Mouse (Mus musculus) cerebellum, adult 2 months (tissue): ENCODE measurements around the gene Sh3bp2. TPM values are rescaled to one million over a fixed set of nuclear protein-coding genes. Genes with fewer than 3 reads are reported as not detected.

ENCODE experiments used
- DNase-seq, 2 experiments: peaks; one replicate each; pipeline ENCODE4 v3.0.0; 2021
- H3K27ac ChIP-seq: fragments of 200-500 bp; 2 replicates; pipeline ENCODE4 v1.5.1; 2012; ENCODE audit warnings: low read length, control low read depth, inconsistent platforms; ENCODE audit not compliant: insufficient read depth
- H3K27me3 ChIP-seq: fragments of 200-500 bp; 2 replicates; pipeline ENCODE4 v1.6.1; 2012; ENCODE audit warnings: inconsistent platforms, mild to moderate bottlenecking, low read length, moderate library complexity; ENCODE audit not compliant: control insufficient read depth, insufficient read depth
- H3K4me1 ChIP-seq: fragments of 200-500 bp; 2 replicates; pipeline ENCODE4 v1.6.1; 2011; ENCODE audit warnings: low read length; ENCODE audit not compliant: control insufficient read depth, insufficient read depth
- H3K4me3 ChIP-seq: fragments of 200-500 bp; replicated peaks from 2 replicates; pipeline ENCODE3; 2011; ENCODE audit warnings: mild to moderate bottlenecking, low read depth, low read length, control low read depth; ENCODE audit not compliant: insufficient read depth
- CTCF ChIP-seq: fragments of 200-500 bp; IDR thresholded peaks from 2 replicates; pipeline ENCODE4 v1.5.1; 2011; ENCODE audit warnings: low read depth, mild to moderate bottlenecking, control low read depth, low read length, moderate library complexity, borderline replicate concordance; ENCODE audit not compliant: insufficient read depth
- POLR2A ChIP-seq: fragments of 200-500 bp; IDR thresholded peaks from 2 replicates; pipeline ENCODE4 v1.6.1; 2011; ENCODE audit warnings: low read length, control low read depth, borderline replicate concordance; ENCODE audit not compliant: insufficient read depth
- WGBS: fragments of 180-500 bp; shearing (Covaris S2); methylation state at CpG from one replicate; pipeline ENCODE4 v1.1.7; 2018; 5-methylcytosine and 5-hydroxymethylcytosine counted together
- polyA plus RNA-seq: library from polyadenylated mRNA; depleted of rRNA; stranded (reverse); fragments of >200 nt; gene quantifications from 2 replicates; pipeline ENCODE4 v1.2.3, GENCODE M21; 2012; rRNA removed

Gene Sh3bp2
- 3.2 and 3.6 TPM in 2 replicates for polyA plus RNA-seq

DNA sequence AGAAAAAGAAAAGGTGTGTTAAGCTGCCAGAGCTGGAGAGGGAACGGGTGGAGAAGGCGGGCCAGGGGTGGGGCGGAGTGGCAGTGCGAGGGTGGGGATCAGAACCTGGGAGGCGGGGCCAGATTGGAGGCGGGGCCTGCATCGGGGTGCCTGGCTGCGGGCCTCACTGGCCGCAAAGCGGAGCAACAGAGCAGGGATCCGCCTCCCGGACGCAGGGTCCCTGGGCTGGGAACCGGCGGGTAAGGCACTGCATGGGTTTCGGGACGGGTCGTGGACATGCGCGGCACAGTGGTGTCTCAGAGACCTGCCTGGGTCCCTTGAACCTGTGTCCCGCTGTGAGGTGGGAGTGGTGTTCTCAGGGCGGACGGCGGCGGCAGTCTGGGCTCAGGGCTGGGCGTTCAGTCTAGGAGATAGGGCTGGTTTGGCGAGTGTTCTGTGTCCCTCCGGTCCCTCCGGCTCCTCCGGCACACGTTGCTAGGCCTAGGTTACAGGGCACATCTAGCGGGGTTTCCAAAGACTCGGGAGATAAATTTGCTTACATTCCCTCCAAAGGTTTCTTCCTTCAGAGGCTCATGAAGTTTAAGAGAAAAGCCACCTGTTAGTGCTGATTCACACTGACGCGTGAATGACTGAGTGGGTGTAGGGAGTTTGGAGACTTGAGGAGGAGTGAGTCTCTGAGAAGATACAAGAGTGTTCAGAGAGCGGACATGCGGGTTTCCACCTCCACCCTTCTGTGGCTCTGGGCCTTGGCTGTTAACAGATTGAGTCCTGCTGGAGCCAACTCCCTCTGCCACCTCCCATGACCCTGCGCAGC lies at the start of gene Sh3bp2:
Gene Sh3bp2 (plus strand): TSS at position 176 of the 814 bp plus-strand sequence.
- H3K27ac ChIP-seq, result no peak within 1 kb of the TSS
- peak within 1 kb of the TSS; percentile 60 for H3K4me3 ChIP-seq
- H3K4me1 ChIP-seq, result no peaks in the 10 kb centered on the region
- WGBS, result 4% methylated on average over 38 of the region's 38 CpGs
- peak; percentile 84 to 87 for DNase-seq
- TF ChIP-seq POLR2A, result no peak
- TF ChIP-seq CTCF, result no peak
- no peaks in the 10 kb centered on the region for H3K27me3 ChIP-seq

DNA sequence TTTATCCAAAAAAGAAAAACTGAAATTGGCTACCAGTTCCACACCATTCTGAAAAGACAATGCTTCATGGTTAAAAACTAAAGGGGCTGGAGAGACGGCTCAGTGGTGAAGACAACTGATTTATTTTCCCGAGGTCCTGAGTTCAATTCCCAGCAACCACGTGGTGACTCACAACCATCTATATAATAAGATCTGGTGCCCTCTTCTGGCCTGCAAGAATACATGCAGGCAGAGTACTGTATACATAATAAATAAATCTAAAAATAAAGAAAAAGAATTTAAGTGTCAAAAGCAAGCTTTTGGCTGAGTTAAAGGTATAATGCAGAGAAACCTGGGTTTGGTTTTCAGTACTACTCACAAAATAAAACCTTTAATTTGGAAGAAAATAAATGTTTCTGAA lies 44.7 kb upstream of the Sh3bp2 start:
- Histone ChIP-seq H3K27ac (no peak overlapping the region), H3K4me3 (no peak overlapping the region), H3K4me1 (no peaks in the 10 kb centered on the region), H3K27me3 (no peaks in the 10 kb centered on the region)
- TF ChIP-seq POLR2A (no peak), CTCF (no peak)
- 86% methylated on average over 3 of the region's 3 CpGs for WGBS
- DNase-seq, result no peak

DNA sequence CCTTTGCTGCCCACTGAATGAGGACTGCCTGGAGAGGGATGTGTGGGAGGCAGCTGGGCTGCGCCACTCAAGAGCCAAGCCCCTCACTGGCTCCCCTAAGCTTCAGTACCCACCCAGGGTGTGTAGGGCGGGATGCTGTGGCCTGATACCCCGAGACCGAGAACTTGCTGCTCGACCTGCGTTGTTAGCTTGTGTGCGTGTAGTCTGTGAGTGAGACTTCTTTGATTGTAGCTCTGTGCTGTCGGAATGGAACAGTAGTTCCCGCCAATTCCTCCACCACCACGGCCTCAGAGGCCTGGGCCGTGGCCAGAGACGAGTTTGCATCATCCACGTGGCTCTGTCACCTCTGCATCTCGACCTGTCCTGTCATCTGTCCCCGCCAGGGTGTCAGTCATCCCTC lies 39.9 kb upstream of the Sh3bp2 start:
- no peak overlapping the region for H3K4me3 ChIP-seq
- H3K4me1 ChIP-seq, result no peaks in the 10 kb centered on the region; the same call in 1 of the 2 replicates
- TF ChIP-seq CTCF (no peak), POLR2A (no peak)
- no peaks in the 10 kb centered on the region for H3K27me3 ChIP-seq
- no peak for DNase-seq
- no peak overlapping the region for H3K27ac ChIP-seq
- WGBS, result 84% methylated on average over 15 of the region's 15 CpGs

DNA sequence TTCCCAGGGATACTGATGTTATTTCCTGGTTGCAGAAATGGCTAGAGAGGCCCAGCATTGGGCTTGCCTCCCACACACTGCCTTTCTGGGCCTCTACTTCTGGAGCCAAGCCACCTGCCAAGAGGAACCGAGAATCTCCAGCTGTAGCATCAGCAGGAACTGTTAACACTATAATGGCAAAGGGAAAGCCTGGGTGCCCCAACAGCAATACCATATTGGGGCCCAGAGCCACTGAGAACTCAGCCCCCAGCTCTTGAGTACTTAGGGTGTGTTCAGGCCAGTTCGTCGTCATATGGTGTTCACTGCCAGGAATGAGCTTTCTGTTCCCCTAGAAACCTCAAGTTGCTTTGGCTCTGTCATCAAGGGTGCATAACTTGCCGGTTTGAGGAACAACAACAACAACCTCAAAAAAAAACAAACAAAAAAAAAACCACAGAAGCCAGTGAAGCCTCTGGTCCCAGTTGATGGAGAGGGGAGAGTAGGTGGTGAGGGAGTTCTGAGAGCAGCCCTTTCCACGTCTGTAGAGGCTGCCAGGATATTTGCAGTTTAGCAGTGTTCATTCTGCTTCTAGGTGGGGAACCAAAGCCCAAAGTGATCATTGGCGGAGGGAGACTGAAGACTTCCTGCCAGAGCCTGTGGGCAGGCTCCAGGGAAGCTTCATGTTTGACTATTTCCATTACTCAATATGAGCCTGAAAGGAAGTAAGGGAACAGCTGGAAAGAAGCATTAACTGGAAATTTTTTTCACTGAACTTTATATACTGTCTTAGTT lies 38.1 kb upstream of the Sh3bp2 start:
- H3K4me3 ChIP-seq, result no peak overlapping the region
- no peaks in the 10 kb centered on the region for H3K27me3 ChIP-seq
- no peak overlapping the region for H3K27ac ChIP-seq
- no peak for TF ChIP-seq CTCF
- H3K4me1 ChIP-seq, result no peaks in the 10 kb centered on the region; the same call in 1 of the 2 replicates
- WGBS, result 49% methylated on average over 6 of the region's 6 CpGs
- DNase-seq, result no peak

DNA sequence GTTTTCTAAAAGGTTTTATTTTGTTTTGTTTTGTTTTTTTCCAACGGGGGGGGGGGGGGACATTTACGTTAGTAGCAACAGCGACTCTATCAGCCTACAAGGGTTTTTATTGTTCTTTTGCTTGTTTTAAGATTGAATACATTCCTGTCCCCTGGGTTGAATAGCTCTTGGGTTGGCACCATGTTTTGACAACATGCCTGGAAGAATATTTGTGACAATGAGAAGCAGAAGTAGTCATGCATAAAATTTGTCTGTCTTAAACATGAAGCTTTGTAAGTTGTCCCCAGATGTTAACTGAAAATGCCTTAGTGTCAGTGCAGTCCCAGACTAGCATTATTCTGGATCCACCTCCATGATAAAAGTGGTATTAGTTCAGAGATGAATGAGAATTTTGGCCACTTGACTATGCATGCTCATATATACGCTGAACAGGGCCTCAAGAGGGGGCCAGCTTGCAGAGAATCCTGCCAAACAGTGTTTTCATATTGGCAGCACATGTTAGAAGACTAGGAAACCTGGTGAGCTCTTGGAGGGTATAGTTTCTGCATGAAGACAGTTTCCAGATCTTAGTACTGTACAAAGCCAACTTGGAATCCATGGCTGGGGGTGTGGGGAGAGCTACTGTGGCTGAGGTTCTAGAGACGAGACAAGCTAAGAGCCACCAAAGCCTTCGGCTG lies 36.8 kb upstream of the Sh3bp2 start:
- TF ChIP-seq CTCF (no peak), POLR2A (no peak)
- 24% methylated on average over 6 of the region's 6 CpGs for WGBS
- H3K27ac ChIP-seq, result no peak overlapping the region
- H3K27me3 ChIP-seq, result no peaks in the 10 kb centered on the region
- no peak overlapping the region for H3K4me3 ChIP-seq
- H3K4me1 ChIP-seq, result no peaks in the 10 kb centered on the region; the same call in 1 of the 2 replicates
- no peak for DNase-seq

DNA sequence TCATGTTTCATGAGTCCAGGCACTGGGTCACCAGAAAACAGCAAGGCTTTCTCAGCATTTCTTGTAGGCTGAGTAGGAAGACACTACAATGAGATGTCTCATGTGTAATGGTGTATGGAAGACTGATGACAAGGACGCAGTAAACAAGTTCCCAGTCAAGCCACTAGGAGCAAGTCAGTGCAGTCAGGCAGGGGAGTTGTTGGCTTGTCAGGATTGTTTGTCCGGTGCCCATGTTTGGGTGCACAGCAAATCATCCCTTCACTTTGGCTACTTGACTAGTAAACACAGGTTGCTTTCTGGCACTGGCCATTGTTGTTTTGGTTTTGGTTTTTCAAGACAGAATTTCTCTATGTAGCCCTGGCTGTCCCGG lies 36.2 kb upstream of the Sh3bp2 start:
- no peak overlapping the region for H3K27ac ChIP-seq
- DNase-seq, result no peak
- no peaks in the 10 kb centered on the region; the same call in 1 of the 2 replicates for H3K4me1 ChIP-seq
- 58% methylated on average over 3 of the region's 3 CpGs for WGBS
- no peak overlapping the region for H3K4me3 ChIP-seq
- H3K27me3 ChIP-seq, result no peaks in the 10 kb centered on the region
- TF ChIP-seq POLR2A, result no peak
- 0 out of 2 replicates have a peak, but pooled peaks have one; percentile 10 for TF ChIP-seq CTCF

DNA sequence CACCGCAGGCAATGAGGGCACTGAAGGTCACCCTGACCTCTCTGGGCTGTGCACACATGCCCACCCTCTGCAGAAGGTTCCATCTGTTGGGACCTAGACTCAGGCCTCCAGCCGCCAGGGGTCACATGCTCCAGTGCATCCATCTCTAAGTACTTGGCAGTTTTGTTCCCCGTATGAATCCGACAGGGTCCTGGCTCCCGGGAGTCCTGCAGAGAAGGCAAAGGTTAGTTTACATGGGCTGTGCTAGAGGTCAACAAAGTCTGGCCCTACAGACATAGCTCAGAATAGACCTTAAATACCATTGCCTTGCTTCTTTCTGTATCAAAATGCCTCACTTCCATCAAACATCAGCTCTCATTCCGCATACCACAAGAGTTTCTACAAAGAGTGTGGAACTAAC lies 28.9 kb upstream of the Sh3bp2 start:
- 53% methylated on average over 6 of the region's 6 CpGs for WGBS
- Histone ChIP-seq H3K27ac (no peak overlapping the region), H3K27me3 (no peaks in the 10 kb centered on the region), H3K4me3 (no peak overlapping the region), H3K4me1 (peaks cover 4% of the 10 kb centered on the region; the same call in 1 of the 2 replicates)
- no peak for DNase-seq
- TF ChIP-seq POLR2A, result no peak
- TF ChIP-seq CTCF, result no peak

DNA sequence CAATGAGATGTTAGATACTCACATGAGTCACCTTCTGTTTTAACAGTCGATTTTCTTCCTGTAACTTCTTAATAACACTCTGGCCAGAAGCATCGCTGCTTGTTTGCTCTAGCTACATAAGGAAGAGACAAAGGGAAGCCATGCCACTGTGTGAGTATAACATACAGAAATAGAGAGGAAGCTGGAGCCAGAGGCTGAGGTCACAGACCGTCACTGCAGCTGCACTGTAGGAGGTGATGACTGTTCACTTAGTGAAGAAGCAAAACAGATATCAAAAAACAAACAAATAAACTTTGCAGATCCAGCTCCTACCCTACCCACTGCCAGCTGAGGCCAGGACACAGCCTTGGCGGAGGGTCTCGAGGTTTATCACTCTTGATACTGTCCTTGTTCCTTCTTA lies 24.8 kb upstream of the Sh3bp2 start:
- Histone ChIP-seq H3K4me3 (no peak overlapping the region), H3K27ac (no peak overlapping the region), H3K4me1 (peaks cover 11% of the 10 kb centered on the region), H3K27me3 (no peaks in the 10 kb centered on the region)
- TF ChIP-seq POLR2A (no peak), CTCF (no peak)
- WGBS, result 90% methylated on average over 5 of the region's 5 CpGs
- no peak for DNase-seq
